In the genomic region with DNA sequence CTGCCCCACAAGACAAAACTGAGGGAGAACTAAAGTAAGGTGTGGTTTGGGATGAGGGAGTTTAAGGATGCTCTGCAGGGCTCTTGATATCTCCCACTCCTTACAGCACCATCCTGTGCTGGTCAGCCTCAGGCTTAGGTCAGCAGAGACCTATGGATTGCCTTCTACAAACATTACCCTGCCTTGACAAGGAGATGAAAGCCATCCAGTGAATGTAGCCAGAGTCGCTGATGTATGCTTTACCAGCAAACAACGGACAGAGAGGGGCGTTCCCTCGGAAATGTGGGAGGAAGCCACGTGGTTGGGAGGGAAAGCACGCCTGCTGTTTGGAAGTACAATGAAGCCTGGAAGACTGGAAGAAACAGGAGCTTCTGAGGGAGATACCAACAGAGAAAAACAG, we compare ENCODE assay signal across 8 mouse cellular contexts.
A peak's percentile ranks its signal among the peaks of the same experiment; 100 is the strongest.
DNase-seq lines count a peak whose midpoint lies in the region; ATAC-seq and TF ChIP-seq lines count a peak whose summit lies in the region.
"Had no signal": no experiment of that assay in that cellular context is flagged by ENCODE, and none has a peak within 500 bp of the region (broad histone marks: within the 10 kb centered on the region; RNA-seq: fewer than 3 reads in every experiment).

No protein-coding gene starts in this region.

- H3K36me3 ChIP-seq in C2C12 (ENCODE audit: control insufficient read depth, insufficient read depth) (peaks cover 44% of the 10 kb centered on the region), E14TG2a.4 (ENCODE audit: insufficient read depth, low read length) (peaks cover 47% of the 10 kb centered on the region)
- peaks cover 37% of the 10 kb centered on the region for H3K36me3 ChIP-seq in forebrain, embryonic 14.5 days (ENCODE audit: control insufficient read depth, insufficient read depth, low read length)
- H3K36me3 ChIP-seq in thymus, adult 2 months (ENCODE audit: control insufficient read depth, insufficient read depth, low read length), result no peaks in the 10 kb centered on the region

- TF ChIP-seq POLR2A in thymus, adult 2 months (IDR thresholded peaks at IDR 0.05; ENCODE audit: control insufficient read depth, extremely low read depth, insufficient read depth, low read length, poor library complexity), result no peak

- peak; percentile 92 for DNase-seq in forebrain, embryonic 14.5 days (ENCODE audit: low spot score)
- DNase-seq in lung, postnatal 4 days, result peak; percentile 48 to 58
- no peak for DNase-seq in right cerebral cortex, postnatal 4 days
- DNase-seq in thymus, adult 2 months, result no peak
- no peak for DNase-seq in cerebellum, adult 9-10 months

- peaks cover 13% of the 10 kb centered on the region for H3K9me3 ChIP-seq in E14TG2a.4 (ENCODE audit: low read length)
- no peaks in the 10 kb centered on the region for H3K9me3 ChIP-seq in forebrain, embryonic 14.5 days (replicated peaks; ENCODE audit: control insufficient read depth, low read length)

- peaks cover 26% of the 10 kb centered on the region for H3K79me3 ChIP-seq in C2C12 (ENCODE audit: low read depth)

- no peak for TF ChIP-seq CTCF in C2C12 (IDR thresholded peaks at IDR 0.05; ENCODE audit: control insufficient read depth, insufficient read depth, insufficient read length)
- no peak for TF ChIP-seq CTCF in E14TG2a.4 (conservative IDR thresholded peaks at IDR 0.05; ENCODE audit: low read length)
- no peak for TF ChIP-seq CTCF in thymus, adult 2 months (IDR thresholded peaks at IDR 0.05; ENCODE audit: borderline replicate concordance, control insufficient read depth, extremely low read depth, insufficient read depth, low read length, poor library complexity)

- WGBS in forebrain, embryonic 14.5 days, result 0% methylated on average over 6 of the region's 6 CpGs
- WGBS in thymus, adult 2 months, result 4% methylated on average over 6 of the region's 6 CpGs

- peaks cover 87% of the 10 kb centered on the region for H3K79me2 ChIP-seq in C2C12 (ENCODE audit: control insufficient read depth, insufficient read depth)

- H3K4me1 ChIP-seq in E14TG2a.4 (replicated peaks; ENCODE audit: low read depth, low read length), result peaks cover 83% of the 10 kb centered on the region
- H3K4me1 ChIP-seq in forebrain, embryonic 14.5 days (ENCODE audit: control insufficient read depth, insufficient read depth, low read length), result peaks cover 82% of the 10 kb centered on the region
- H3K4me1 ChIP-seq in thymus, adult 2 months (replicated peaks; ENCODE audit: control insufficient read depth, insufficient read depth, low read length), result no peaks in the 10 kb centered on the region

- peak overlapping the region; percentile 92 for H3K27ac ChIP-seq in forebrain, embryonic 14.5 days (ENCODE audit: low read depth, low read length)
- H3K27ac ChIP-seq in thymus, adult 2 months (ENCODE audit: control insufficient read depth, insufficient read depth, low read length), result no peak overlapping the region

- ATAC-seq in forebrain, embryonic 14.5 days, result peak; percentile 45

- H3K27me3 ChIP-seq in C2C12 (ENCODE audit: control insufficient read depth, insufficient read depth, insufficient read length), result no peaks in the 10 kb centered on the region
- no peaks in the 10 kb centered on the region for H3K27me3 ChIP-seq in E14TG2a.4 (ENCODE audit: insufficient read depth, low read length)
- no peaks in the 10 kb centered on the region for H3K27me3 ChIP-seq in forebrain, embryonic 14.5 days (replicated peaks; ENCODE audit: control insufficient read depth, insufficient read depth, low read length)
- H3K27me3 ChIP-seq in thymus, adult 2 months (ENCODE audit: control insufficient read depth, insufficient read depth, low read length), result no peaks in the 10 kb centered on the region

- H3K9ac ChIP-seq in forebrain, embryonic 14.5 days (ENCODE audit: low read length), result peak overlapping the region; percentile 68

- H3ac ChIP-seq in C2C12 (ENCODE audit: control insufficient read depth, insufficient read length, low read depth), result peak overlapping the region; percentile 28

- H3K4me2 ChIP-seq in forebrain, embryonic 14.5 days (ENCODE audit: low read length), result peak overlapping the region; percentile 54
- H3K4me2 ChIP-seq: liver, embryonic 11.5 days had no signal

- no peak overlapping the region for H3K4me3 ChIP-seq in C2C12 (ENCODE audit: insufficient read depth, poor library complexity, severe bottlenecking)
- H3K4me3 ChIP-seq in E14TG2a.4 (replicated peaks; ENCODE audit: low read length), result peak overlapping the region; percentile 58
- peak overlapping the region; percentile 34 for H3K4me3 ChIP-seq in forebrain, embryonic 14.5 days (ENCODE audit: low read depth, low read length)
- no peak overlapping the region for H3K4me3 ChIP-seq in thymus, adult 2 months (ENCODE audit: control insufficient read depth, insufficient read depth, low read length)

TF ChIP-seq in C2C12, 6 proteins besides CTCF, POLR2A, EP300 and RAD21:
- TF ChIP-seq USF1 (IDR thresholded peaks at IDR 0.05; ENCODE audit: low read depth) (peak; percentile 65), MYOG (IDR thresholded peaks at IDR 0.05; ENCODE audit: control insufficient read depth, extremely low read depth, insufficient read length) (no peak)
TF ChIP-seq in C2C12: peak in this region for 1.

Comparison
In these comparisons a context has a peak if more than half of its experiments do, and no peak if none do; other contexts are left out.
1. H3K4me3 ChIP-seq: peak in E14TG2a.4 (single experiment) and forebrain, embryonic 14.5 days (single experiment); none in C2C12 (single experiment) and thymus, adult 2 months (single experiment).
2. DNase-seq: peak in forebrain, embryonic 14.5 days (single experiment) and lung, postnatal 4 days (2 of 2); none in right cerebral cortex, postnatal 4 days (single experiment), thymus, adult 2 months (single experiment) and cerebellum, adult 9-10 months (single experiment).